Mouse (Mus musculus): Measurements from ENCODE around the gene Tom1l2. TPM values are rescaled to one million over a fixed set of nuclear protein-coding genes. Genes with fewer than 3 reads are reported as not detected.

The Tom1l2 gene
- polyA plus RNA-seq, 2 experiments: 21.5 to 36.0 TPM

DNA sequence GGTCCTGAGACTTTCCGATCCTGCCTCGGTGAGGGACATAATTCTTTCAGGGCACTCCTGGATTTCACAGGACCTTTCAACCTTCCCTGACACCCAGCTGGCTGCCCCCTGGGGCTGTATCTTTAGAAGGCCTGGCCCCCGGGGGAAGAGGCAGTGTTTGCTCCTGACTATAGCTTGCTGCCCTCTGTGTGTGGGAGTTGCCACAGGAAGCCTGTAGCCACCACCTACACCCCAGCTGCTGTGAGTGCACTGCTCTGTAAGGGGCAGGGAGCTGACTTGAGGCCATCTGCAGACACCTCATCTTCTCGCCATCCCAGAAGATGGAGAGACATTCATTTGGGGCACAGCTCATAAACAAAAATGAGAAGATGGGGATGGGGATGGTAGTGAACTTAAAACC is 120.8 kb downstream of the Tom1l2 start:
- DNase-seq (ENCODE audit: low spot score) (no peak), ATAC-seq (ENCODE audit: low FRiP score, low read depth) (no peak)
- H3K4me2 ChIP-seq (replicated peaks; ENCODE audit: low read depth, low read length, severe bottlenecking): no peak overlapping the region
- no peak overlapping the region for H3K9ac ChIP-seq (ENCODE audit: low read depth, low read length, severe bottlenecking)
- H3K4me1 ChIP-seq (ENCODE audit: control insufficient read depth, insufficient read depth, low read length): peaks cover 6% of the 10 kb centered on the region
- no peaks in the 10 kb centered on the region for H3K9me3 ChIP-seq (ENCODE audit: control insufficient read depth, low read length)
- no peak overlapping the region for H3K27ac ChIP-seq (replicated peaks; ENCODE audit: low read depth, low read length)
- peaks cover 21% of the 10 kb centered on the region; the same call in 1 of the 2 replicates for H3K36me3 ChIP-seq (ENCODE audit: control insufficient read depth, insufficient read depth, low read length)
- WGBS: 50% methylated on average over 4 of the region's 4 CpGs
- TF ChIP-seq POLR2A (IDR thresholded peaks at IDR 0.05; ENCODE audit: borderline replicate concordance, extremely low read depth, insufficient read depth, insufficient read length): no peak
- no peak overlapping the region for H3K4me3 ChIP-seq (replicated peaks; ENCODE audit: low read length)
- H3K27me3 ChIP-seq (ENCODE audit: control insufficient read depth, insufficient read depth, low read length): no peaks in the 10 kb centered on the region

DNA sequence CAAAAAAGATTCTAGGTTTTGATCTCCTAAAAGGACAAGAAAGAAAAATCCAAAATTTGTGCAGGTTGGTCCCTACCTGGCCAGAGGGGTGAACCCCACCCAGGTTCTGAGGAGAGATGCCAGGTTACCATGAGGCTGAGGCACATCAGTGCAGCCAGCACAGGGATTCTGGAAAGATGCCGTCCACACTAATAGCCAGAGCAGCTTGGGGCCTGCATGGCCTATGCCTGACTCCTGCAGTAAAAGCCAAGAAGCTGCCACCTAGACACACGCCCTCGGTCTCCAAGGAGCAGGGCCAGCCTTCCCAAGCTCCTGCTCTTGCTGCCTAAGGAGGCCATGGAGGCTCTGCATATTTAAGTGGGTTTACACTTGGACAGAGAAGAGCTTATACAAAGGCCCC is 121.4 kb downstream of the Tom1l2 start:
- Histone ChIP-seq H3K27me3 (ENCODE audit: control insufficient read depth, insufficient read depth, low read length) (no peaks in the 10 kb centered on the region), H3K4me1 (ENCODE audit: control insufficient read depth, insufficient read depth, low read length) (peaks cover 6% of the 10 kb centered on the region), H3K36me3 (ENCODE audit: control insufficient read depth, insufficient read depth, low read length) (peaks cover 21% of the 10 kb centered on the region; the same call in 1 of the 2 replicates), H3K9ac (ENCODE audit: low read depth, low read length, severe bottlenecking) (no peak overlapping the region), H3K4me2 (replicated peaks; ENCODE audit: low read depth, low read length, severe bottlenecking) (no peak overlapping the region), H3K4me3 (replicated peaks; ENCODE audit: low read length) (no peak overlapping the region), H3K9me3 (ENCODE audit: control insufficient read depth, low read length) (no peaks in the 10 kb centered on the region), H3K27ac (replicated peaks; ENCODE audit: low read depth, low read length) (no peak overlapping the region)
- ATAC-seq (ENCODE audit: low FRiP score, low read depth) (no peak), DNase-seq (ENCODE audit: low spot score) (no peak)
- no peak for TF ChIP-seq POLR2A (IDR thresholded peaks at IDR 0.05; ENCODE audit: borderline replicate concordance, extremely low read depth, insufficient read depth, insufficient read length)
- WGBS: 70% methylated on average over 3 of the region's 3 CpGs

DNA sequence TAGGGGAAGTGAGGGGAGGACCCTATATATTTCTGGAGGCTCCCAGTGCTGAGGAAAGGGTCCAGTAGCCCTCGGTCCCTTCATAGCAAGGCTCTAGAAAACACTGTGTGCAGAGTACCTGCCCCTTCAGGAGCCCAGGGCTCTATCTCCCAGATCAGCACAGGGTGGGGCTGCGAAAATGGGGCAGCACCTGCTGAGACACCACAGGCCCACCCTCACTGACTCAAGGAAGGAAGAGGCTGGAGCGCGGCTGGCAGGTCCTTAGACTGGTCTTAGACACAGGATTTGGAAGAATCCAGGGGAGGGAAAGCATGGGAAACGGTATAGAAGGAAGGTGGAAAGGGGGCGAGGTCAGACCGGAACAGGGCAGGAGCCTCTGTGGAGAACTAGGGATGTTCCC is 122.2 kb downstream of the Tom1l2 start:
- WGBS: 90% methylated on average over 7 of the region's 7 CpGs
- DNase-seq (ENCODE audit: low spot score): no peak
- peaks cover 6% of the 10 kb centered on the region for H3K4me1 ChIP-seq (ENCODE audit: control insufficient read depth, insufficient read depth, low read length)
- H3K27ac ChIP-seq (replicated peaks; ENCODE audit: low read depth, low read length): no peak overlapping the region
- ATAC-seq (ENCODE audit: low FRiP score, low read depth): no peak
- no peak overlapping the region for H3K9ac ChIP-seq (ENCODE audit: low read depth, low read length, severe bottlenecking)
- H3K36me3 ChIP-seq (ENCODE audit: control insufficient read depth, insufficient read depth, low read length): peaks cover 17% of the 10 kb centered on the region; the same call in 1 of the 2 replicates
- no peak overlapping the region for H3K4me2 ChIP-seq (replicated peaks; ENCODE audit: low read depth, low read length, severe bottlenecking)
- no peaks in the 10 kb centered on the region for H3K9me3 ChIP-seq (ENCODE audit: control insufficient read depth, low read length)
- H3K27me3 ChIP-seq (ENCODE audit: control insufficient read depth, insufficient read depth, low read length): no peaks in the 10 kb centered on the region
- TF ChIP-seq POLR2A (IDR thresholded peaks at IDR 0.05; ENCODE audit: borderline replicate concordance, extremely low read depth, insufficient read depth, insufficient read length): no peak
- no peak overlapping the region for H3K4me3 ChIP-seq (replicated peaks; ENCODE audit: low read length)

DNA sequence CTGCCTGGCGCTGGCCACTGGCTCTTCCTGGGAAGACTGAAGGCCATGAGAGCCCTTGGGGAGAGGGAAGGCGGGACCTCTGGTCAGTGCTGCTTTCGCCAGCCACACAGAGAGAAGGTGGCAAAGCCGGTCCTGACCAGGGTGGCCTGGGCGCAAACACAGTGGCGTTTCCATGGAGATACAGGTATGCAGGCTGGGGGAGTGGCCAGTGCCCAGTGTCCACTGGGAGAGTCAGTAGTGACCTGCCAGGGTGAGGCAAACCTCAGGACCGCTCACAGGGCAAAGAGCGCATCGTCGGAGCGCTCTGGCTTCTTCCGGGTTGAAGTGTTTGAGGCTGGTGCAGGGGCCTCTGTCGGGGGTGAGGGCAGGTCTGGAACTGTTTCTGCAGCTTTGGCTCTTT is 122.9 kb downstream of the Tom1l2 start:
- 69% methylated on average over 13 of the region's 13 CpGs for WGBS
- no peak overlapping the region for H3K4me3 ChIP-seq (replicated peaks; ENCODE audit: low read length)
- peaks cover 6% of the 10 kb centered on the region for H3K4me1 ChIP-seq (ENCODE audit: control insufficient read depth, insufficient read depth, low read length)
- DNase-seq (ENCODE audit: low spot score) (no peak), ATAC-seq (ENCODE audit: low FRiP score, low read depth) (no peak)
- H3K27me3 ChIP-seq (ENCODE audit: control insufficient read depth, insufficient read depth, low read length): no peaks in the 10 kb centered on the region
- 0 out of 2 replicates have a peak, but pooled peaks cover 17% of the 10 kb centered on the region for H3K36me3 ChIP-seq (ENCODE audit: control insufficient read depth, insufficient read depth, low read length)
- TF ChIP-seq POLR2A (IDR thresholded peaks at IDR 0.05; ENCODE audit: borderline replicate concordance, extremely low read depth, insufficient read depth, insufficient read length): no peak
- H3K4me2 ChIP-seq (replicated peaks; ENCODE audit: low read depth, low read length, severe bottlenecking): no peak overlapping the region
- no peak overlapping the region for H3K9ac ChIP-seq (ENCODE audit: low read depth, low read length, severe bottlenecking)
- no peak overlapping the region for H3K27ac ChIP-seq (replicated peaks; ENCODE audit: low read depth, low read length)
- H3K9me3 ChIP-seq (ENCODE audit: control insufficient read depth, low read length): no peaks in the 10 kb centered on the region

DNA sequence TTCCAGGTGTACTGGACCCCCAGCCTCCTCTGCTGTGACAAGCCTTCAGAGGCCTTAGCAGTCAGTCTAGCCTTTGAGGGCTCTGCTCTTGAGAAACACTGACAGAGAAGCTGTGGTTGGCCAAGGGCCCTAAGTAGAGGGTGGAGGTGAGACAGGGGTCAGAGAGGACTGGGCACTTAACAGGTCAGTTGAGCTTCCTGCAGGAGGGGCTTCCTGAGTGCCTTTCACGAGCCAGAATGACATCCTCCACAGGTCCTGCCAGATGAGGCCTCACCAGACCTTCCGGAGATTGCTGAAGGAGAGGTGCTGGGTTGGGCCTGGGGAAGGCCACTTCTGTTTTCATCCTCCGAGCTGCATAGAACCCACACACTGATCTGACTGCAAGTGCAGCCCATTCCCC is 124.2 kb downstream of the Tom1l2 start:
- TF ChIP-seq POLR2A (IDR thresholded peaks at IDR 0.05; ENCODE audit: borderline replicate concordance, extremely low read depth, insufficient read depth, insufficient read length): no peak
- no peak overlapping the region for H3K9ac ChIP-seq (ENCODE audit: low read depth, low read length, severe bottlenecking)
- no peak overlapping the region for H3K4me2 ChIP-seq (replicated peaks; ENCODE audit: low read depth, low read length, severe bottlenecking)
- H3K27ac ChIP-seq (replicated peaks; ENCODE audit: low read depth, low read length): no peak overlapping the region
- H3K9me3 ChIP-seq (ENCODE audit: control insufficient read depth, low read length): no peaks in the 10 kb centered on the region
- H3K36me3 ChIP-seq (ENCODE audit: control insufficient read depth, insufficient read depth, low read length): 0 out of 2 replicates have a peak, but pooled peaks cover 17% of the 10 kb centered on the region
- WGBS: 57% methylated on average over 3 of the region's 3 CpGs
- H3K27me3 ChIP-seq (ENCODE audit: control insufficient read depth, insufficient read depth, low read length): no peaks in the 10 kb centered on the region
- no peak overlapping the region for H3K4me3 ChIP-seq (replicated peaks; ENCODE audit: low read length)
- ATAC-seq (ENCODE audit: low FRiP score, low read depth): no peak
- no peak for DNase-seq (ENCODE audit: low spot score)
- H3K4me1 ChIP-seq (ENCODE audit: control insufficient read depth, insufficient read depth, low read length): peaks cover 6% of the 10 kb centered on the region

DNA sequence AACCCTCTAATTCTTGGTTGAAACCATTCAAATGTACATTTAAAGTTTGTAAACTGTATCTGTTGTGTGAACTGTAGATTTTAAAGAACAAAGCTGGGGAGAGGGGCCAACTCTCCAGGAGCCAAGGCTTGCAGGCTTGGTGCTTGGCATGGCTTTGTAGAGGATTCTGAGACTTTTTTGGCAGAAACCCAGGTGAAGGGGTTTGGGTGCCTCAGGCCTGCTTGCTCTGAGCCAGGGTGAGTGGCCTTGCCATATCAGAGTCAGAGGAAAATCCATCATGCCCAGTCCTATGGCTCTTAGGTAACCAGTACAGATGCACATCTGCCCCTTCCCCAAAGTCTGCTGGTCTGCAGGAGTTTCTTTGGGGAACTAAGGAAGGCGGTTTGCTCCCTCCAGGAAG is 126.8 kb downstream of the Tom1l2 start:
- 61% methylated on average over 1 of the region's 1 CpGs for whole genome bisulfite sequencing

More for the DNA sequence above, 126.8 kb downstream of the Tom1l2 start:
- no peak for DNase-seq (ENCODE audit: low spot score)
- Histone ChIP-seq H3K27ac (replicated peaks; ENCODE audit: low read depth, low read length) (no peak overlapping the region), H3K4me3 (replicated peaks; ENCODE audit: low read length) (no peak overlapping the region), H3K4me2 (replicated peaks; ENCODE audit: low read depth, low read length, severe bottlenecking) (no peak overlapping the region), H3K27me3 (ENCODE audit: control insufficient read depth, insufficient read depth, low read length) (no peaks in the 10 kb centered on the region), H3K9ac (ENCODE audit: low read depth, low read length, severe bottlenecking) (no peak overlapping the region), H3K4me1 (ENCODE audit: control insufficient read depth, insufficient read depth, low read length) (peaks cover 16% of the 10 kb centered on the region), H3K36me3 (ENCODE audit: control insufficient read depth, insufficient read depth, low read length) (0 out of 2 replicates have a peak, but pooled peaks cover 17% of the 10 kb centered on the region), H3K9me3 (ENCODE audit: control insufficient read depth, low read length) (no peaks in the 10 kb centered on the region)
- no peak for ATAC-seq (ENCODE audit: low FRiP score, low read depth)
- TF ChIP-seq POLR2A (IDR thresholded peaks at IDR 0.05; ENCODE audit: borderline replicate concordance, extremely low read depth, insufficient read depth, insufficient read length): no peak

Measured in limb, embryonic 14.5 days (tissue).